Mouse (Mus musculus): Measurements from ENCODE around the gene Rcor3.

- TF ChIP-seq FLI1 (IDR thresholded peaks at IDR 0.05; ENCODE audit: low read length) = no peak
- TF ChIP-seq GATA1 (IDR thresholded peaks at IDR 0.05; ENCODE audit: borderline replicate concordance, low read length) = no peak
Observed at GRCm38 (mm10) chr1:192072426-192072825, 65.4 kb downstream of the Rcor3 start.
